Mouse (Mus musculus) lung, embryonic 14.5 days (tissue): ENCODE measurements at regions not wholly inside any gene's neighbourhood (a gene's known extent, or its start where the extent isn't known, plus 50 kb on each side); places are given as distances from the start of the nearest gene placed in this dataset.

Experiments
- ATAC-seq: fragments of 200-750 bp; cut with Nextera tagmentation; 2 replicates; pipeline ENCODE4 v1.8.0; 2017; ENCODE audit warnings: mild to moderate bottlenecking, moderate TSS enrichment, moderate library complexity; ENCODE audit not compliant: insufficient read depth
- DNase-seq: peaks from one replicate; pipeline ENCODE4 v3.0.0-alpha.2; 2015
- H3K27ac ChIP-seq: fragments of 300-500 bp; sonication (generic); 2 replicates; pipeline ENCODE4 v1.5.1; 2014; ENCODE audit warnings: low read depth, mild to moderate bottlenecking, moderate library complexity
- H3K27me3 ChIP-seq: fragments of 300-500 bp; sonication (generic); 2 replicates; pipeline ENCODE4 v1.6.1; 2014; ENCODE audit warnings: low read length, control low read depth; ENCODE audit not compliant: insufficient read depth
- H3K36me3 ChIP-seq: fragments of 300-500 bp; sonication (generic); 2 replicates; pipeline ENCODE4 v1.6.1; 2014; ENCODE audit warnings: control low read depth; ENCODE audit not compliant: insufficient read depth
- H3K4me1 ChIP-seq: fragments of 300-500 bp; sonication (generic); 2 replicates; pipeline ENCODE4 v1.6.1; 2014; ENCODE audit warnings: antibody characterized with exemption, control low read depth; ENCODE audit not compliant: insufficient read depth
- H3K4me2 ChIP-seq: fragments of 300-500 bp; sonication (generic); 2 replicates; pipeline ENCODE4 v1.6.1; 2014; ENCODE audit warnings: mild to moderate bottlenecking
- H3K4me3 ChIP-seq: fragments of 300-500 bp; sonication (generic); 2 replicates; pipeline ENCODE4 v1.5.1; 2014; ENCODE audit warnings: low read depth, low read length
- H3K9ac ChIP-seq: fragments of 300-500 bp; sonication (generic); 2 replicates; pipeline ENCODE4 v1.6.1; 2014
- H3K9me3 ChIP-seq: fragments of 300-500 bp; sonication (generic); 2 replicates; pipeline ENCODE4 v1.6.1; 2016; ENCODE audit warnings: low read depth, low read length, control low read depth
- CTCF ChIP-seq: IDR thresholded peaks from 2 replicates; pipeline ENCODE4 v1.5.1; 2016; ENCODE audit warnings: antibody characterized with exemption, low read depth
- WGBS: fragments of 180-500 bp; shearing (Covaris S2); extraction: QIAGEN DNeasy Blood & Tissue Kit; methylation state at CpG from one replicate; pipeline ENCODE4 v1.1.7; 2014; 5-methylcytosine and 5-hydroxymethylcytosine counted together

DNA sequence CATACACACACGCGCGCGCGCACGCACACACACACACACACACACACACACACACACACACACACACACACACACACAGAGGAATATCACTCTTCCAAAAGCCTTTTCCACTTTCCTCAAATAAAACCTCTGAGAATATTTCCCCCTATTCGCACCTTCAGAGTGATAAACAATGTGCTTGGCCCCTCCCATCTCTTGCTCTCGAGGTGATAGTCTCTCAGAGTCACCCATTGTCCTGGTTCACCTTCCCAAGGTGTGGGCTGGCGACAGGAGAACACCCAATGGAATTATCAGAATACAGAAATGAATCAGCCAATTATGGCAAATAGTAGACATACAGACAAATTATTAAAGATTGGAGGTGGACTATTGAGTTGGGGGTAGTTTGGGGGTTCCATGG is 1151.3 kb downstream of the Mrps31 start:
- H3K9ac ChIP-seq, result no peak overlapping the region
- H3K27me3 ChIP-seq, result no peaks in the 10 kb centered on the region
- DNase-seq (no peak), ATAC-seq (no peak)
- H3K9me3 ChIP-seq, result no peaks in the 10 kb centered on the region
- H3K4me2 ChIP-seq, result no peak overlapping the region
- H3K4me1 ChIP-seq, result no peaks in the 10 kb centered on the region
- TF ChIP-seq CTCF, result no peak
- no peak overlapping the region for H3K4me3 ChIP-seq
- 38% methylated on average over 9 of the region's 9 CpGs for WGBS
- no peaks in the 10 kb centered on the region for H3K36me3 ChIP-seq
- H3K27ac ChIP-seq, result no peak overlapping the region

GRCm38 (mm10) chr8:23563065-23564020 is 1152.2 kb downstream of the Mrps31 start:
- Histone ChIP-seq H3K9ac (no peak overlapping the region), H3K4me3 (no peak overlapping the region), H3K4me2 (peak overlapping the region; percentile 47), H3K27ac (no peak overlapping the region), H3K36me3 (no peaks in the 10 kb centered on the region), H3K9me3 (no peaks in the 10 kb centered on the region), H3K27me3 (no peaks in the 10 kb centered on the region), H3K4me1 (no peaks in the 10 kb centered on the region)
- TF ChIP-seq CTCF, result no peak
- DNase-seq (peak; percentile 26), ATAC-seq (no peak)
- WGBS, result 10% methylated on average over 16 of the region's 18 CpGs

GRCm38 (mm10) chr8:23567906-23568305 is 1156.7 kb downstream of the Mrps31 start:
- Histone ChIP-seq H3K4me2 (no peak overlapping the region), H3K27me3 (no peaks in the 10 kb centered on the region), H3K9me3 (no peaks in the 10 kb centered on the region), H3K9ac (no peak overlapping the region), H3K4me1 (no peaks in the 10 kb centered on the region), H3K36me3 (no peaks in the 10 kb centered on the region), H3K4me3 (no peak overlapping the region), H3K27ac (no peak overlapping the region)
- TF ChIP-seq CTCF, result no peak
- no peak for DNase-seq
- 88% methylated on average over 3 of the region's 3 CpGs for WGBS
- no peak for ATAC-seq

DNA sequence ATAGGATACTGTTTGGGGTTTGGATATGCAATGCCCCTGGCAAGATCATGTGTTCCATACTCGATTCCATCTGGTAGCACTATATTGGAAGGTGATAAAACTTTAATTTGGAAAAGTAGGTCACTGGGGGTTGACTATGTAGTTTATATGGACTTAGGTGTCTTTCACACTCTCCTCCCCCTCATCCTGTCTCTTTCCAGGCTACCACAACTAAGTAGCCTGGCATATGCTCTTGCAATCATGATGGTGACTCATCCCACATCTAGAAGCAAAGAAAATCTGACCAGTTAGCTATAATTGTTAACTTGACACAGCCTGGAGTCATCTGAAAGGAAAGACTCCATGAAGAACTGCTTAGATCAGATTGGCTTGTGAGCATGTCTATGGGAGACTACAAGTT is 1154.3 kb downstream of the Adam3 start:
- Histone ChIP-seq H3K27me3 (no peaks in the 10 kb centered on the region), H3K4me3 (no peak overlapping the region), H3K9me3 (no peaks in the 10 kb centered on the region), H3K9ac (no peak overlapping the region), H3K27ac (no peak overlapping the region), H3K4me1 (no peaks in the 10 kb centered on the region), H3K36me3 (no peaks in the 10 kb centered on the region), H3K4me2 (no peak overlapping the region)
- 83% methylated on average over 1 of the region's 1 CpGs for WGBS
- no peak for ATAC-seq
- no peak for TF ChIP-seq CTCF
- no peak for DNase-seq

- no peak for TF ChIP-seq CTCF
- Histone ChIP-seq H3K9me3 (no peaks in the 10 kb centered on the region), H3K27me3 (no peaks in the 10 kb centered on the region), H3K4me1 (no peaks in the 10 kb centered on the region), H3K4me3 (no peak overlapping the region), H3K9ac (no peak overlapping the region), H3K36me3 (no peaks in the 10 kb centered on the region), H3K27ac (no peak overlapping the region), H3K4me2 (no peak overlapping the region)
- 85% methylated on average over 4 of the region's 4 CpGs for WGBS
- DNase-seq (no peak), ATAC-seq (no peak)
Measured at GRCm38 (mm10) chr8:23580106-23580505, 1145.5 kb downstream of the Adam3 start.

GRCm38 (mm10) chr8:23580701-23581100 is 1145.0 kb downstream of the Adam3 start:
- H3K27ac ChIP-seq, result no peak overlapping the region

More at GRCm38 (mm10) chr8:23580701-23581100, 1145.0 kb downstream of the Adam3 start:
- DNase-seq (no peak), ATAC-seq (no peak)
- H3K4me2 ChIP-seq, result no peak overlapping the region
- no peak for TF ChIP-seq CTCF
- H3K4me3 ChIP-seq, result no peak overlapping the region
- no peak overlapping the region for H3K9ac ChIP-seq
- no peaks in the 10 kb centered on the region for H3K36me3 ChIP-seq
- H3K9me3 ChIP-seq, result no peaks in the 10 kb centered on the region
- H3K27me3 ChIP-seq, result no peaks in the 10 kb centered on the region
- WGBS, result 72% methylated on average over 2 of the region's 2 CpGs
- no peaks in the 10 kb centered on the region for H3K4me1 ChIP-seq
